Mouse (Mus musculus) frontal cortex, postnatal 36 days (tissue): ENCODE measurements around the gene Tex2.
"Not testable (repeated sequence)": the region's sequence is repeated elsewhere in the genome, so short reads cannot be mapped to it uniquely, and the experiment has no call there.

Source experiments
- DNase-seq, 2 experiments: peaks; one replicate each; pipeline ENCODE4 v3.0.0; 2022; ENCODE audit warnings: low spot score in 2 of 2

Gene Tex2

DNA sequence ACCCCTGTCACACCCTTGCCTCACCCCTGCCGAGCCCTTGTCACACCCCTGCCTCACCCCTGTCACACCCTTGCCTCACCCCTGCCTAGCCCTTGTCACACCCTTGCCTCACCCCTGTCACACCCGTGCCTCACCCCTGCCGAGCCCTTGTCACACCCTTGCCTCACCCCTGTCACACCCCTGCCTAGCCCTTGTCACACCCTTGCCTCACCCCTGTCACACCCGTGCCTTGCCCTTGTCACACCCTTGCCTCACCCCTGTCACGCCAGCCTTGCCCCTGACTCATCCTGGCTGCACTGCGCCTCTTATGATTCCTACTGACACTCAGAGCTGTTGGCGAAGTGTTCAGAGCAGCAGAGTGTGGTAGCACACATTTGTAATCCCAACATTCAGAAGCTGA is 105.6 kb downstream of the Tex2 start:
- no peak for DNase-seq

DNA sequence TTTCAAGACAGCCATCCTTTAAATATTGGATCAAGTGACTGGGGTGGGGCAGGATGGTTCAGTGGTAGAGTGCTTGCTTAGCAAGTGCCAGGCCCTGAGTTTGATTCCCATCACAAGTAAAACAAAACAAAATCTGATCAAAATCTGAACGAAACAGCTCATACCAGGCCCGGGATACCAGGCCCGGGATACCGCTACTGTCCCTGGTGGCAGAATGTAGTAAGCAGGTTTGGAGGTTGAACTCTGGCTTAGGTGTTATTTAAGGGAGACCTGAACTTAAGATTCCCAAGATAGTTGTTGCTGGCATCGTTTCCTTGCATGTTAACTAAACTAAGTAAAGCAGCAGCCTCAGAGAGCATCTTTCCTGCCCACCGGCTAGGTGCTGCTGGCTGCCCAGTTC is 107.0 kb downstream of the Tex2 start:
- DNase-seq = no peak

DNA sequence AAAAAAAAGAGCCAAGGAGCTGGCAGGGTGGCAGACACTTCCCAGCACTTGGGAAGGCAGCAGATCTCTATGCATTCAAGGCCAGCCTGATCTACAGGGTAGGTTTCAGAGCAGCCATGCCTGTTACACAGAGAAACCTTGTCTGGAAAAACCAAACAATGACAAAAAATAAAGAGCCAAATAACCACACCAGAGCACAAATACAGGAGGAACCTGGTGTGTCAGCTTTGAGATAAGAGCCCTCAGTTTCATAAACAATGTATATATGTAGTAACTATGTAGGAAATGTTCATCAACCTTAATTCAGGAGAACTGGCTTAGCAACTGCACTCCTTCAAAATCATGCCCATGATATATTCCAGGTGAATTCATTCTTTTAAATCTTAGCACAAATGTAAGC is 109.1 kb downstream of the Tex2 start:
- no peak for DNase-seq

DNA sequence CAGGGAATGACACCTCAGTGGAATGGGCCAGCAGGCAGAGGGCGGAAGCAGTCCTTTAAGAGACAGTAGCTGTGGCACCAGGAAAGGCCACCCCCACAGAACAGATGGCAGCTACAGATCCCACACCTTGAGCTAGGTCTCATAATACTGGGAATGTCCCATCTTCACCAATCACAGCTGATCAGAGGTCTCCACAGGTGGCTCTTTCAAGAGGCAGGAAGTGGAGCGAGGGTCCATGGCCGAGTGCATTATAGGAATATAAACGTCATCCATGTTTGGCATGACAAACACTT is 109.9 kb downstream of the Tex2 start:
- DNase-seq = peak; percentile 70 to 82

GRCm38 (mm10) chr11:106502631-106503424 is 110.4 kb downstream of the Tex2 start:
- DNase-seq = no peak

- DNase-seq = no peak
These were observed 111.1 kb downstream of the Tex2 start for GRCm38 (mm10) chr11:106502159-106502505.

DNA sequence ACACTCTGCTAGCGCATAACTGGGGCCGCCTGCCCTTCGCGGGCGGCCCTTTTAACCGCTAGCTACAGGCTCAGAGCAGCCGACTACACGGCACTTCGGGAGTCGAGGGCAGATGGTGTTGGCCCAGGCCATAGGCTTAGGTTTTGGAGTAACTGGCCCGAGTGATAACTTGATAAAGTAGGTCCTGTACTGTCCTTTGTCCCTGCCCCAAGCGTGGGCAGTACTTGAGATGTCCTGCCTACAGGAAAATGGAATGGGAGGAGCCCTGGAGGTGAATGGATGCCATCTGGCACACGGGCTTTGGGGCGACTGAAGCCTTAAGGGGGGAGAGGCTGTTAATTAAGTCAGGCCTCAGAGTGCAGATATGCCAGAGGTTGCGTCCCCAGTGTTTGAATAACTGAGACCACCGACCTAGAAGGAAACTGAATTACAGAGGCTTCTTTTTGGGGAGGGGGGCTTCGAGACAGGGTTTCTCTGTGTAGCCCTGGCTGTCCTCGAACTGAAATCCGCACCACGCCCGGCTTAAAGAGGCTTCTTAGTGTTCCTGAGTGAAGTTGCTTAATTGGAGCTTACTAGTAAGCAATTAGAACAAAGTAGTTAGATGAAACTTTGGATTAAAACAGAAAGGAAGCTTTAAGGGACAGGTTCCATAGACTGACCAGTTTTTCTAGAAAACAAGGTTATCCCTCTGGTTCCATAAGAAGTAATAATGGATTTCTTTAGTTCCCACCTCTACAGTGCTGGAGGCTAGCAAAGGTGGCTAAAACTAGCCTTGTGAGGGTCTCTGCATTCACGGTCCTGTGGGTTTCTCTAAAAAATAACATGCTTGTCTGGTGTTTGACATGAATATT is 111.7 kb downstream of the Tex2 start:
- DNase-seq = peak; percentile 35 to 49

DNA sequence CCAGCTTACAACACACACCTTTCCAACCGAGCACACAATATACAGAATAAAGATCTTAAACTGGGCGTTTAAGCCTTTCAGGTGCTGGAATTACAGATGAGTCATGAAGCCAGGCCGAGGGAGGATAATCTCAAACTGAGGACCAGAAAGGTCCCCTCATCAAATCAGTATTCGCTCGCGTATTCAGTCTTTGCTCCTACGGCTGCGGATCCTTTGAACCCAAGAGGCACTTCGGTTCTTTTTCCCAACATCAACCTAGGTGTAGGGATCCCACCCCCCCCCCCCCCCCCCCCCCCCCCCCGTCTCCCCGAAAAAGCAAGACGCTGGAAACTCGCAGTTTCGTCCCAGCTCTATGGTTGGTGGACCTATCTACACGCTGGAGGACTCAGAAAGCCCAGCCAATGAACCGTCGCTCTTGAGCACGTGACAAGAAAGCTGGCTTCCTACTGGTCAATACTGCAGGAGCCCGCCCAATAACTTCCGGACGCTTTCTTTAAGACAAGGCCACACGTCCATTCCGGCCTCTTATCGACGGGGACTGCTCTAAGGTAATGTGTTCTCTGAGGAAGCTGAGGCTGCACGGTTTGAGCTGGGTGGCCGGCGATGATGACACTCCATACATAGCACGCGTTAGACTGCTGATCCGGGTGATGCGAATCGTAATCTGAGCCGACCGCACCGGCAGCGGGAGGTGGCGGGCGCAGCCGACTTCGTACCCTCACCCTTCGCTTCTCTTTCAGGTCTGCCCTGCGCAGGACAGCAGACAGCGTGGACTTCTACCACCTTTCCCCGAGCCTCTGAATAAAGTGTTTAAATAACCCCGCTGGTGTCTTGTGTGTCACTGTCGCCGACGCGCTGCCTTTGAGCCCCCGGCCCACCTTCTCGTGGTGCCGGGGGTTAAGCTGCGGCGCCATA is 112.6 kb downstream of the Tex2 start:
- peak; percentile 91 to 98 for DNase-seq

- DNase-seq = no peak
These were observed 114.4 kb downstream of the Tex2 start for GRCm38 (mm10) chr11:106498739-106499379.

DNA sequence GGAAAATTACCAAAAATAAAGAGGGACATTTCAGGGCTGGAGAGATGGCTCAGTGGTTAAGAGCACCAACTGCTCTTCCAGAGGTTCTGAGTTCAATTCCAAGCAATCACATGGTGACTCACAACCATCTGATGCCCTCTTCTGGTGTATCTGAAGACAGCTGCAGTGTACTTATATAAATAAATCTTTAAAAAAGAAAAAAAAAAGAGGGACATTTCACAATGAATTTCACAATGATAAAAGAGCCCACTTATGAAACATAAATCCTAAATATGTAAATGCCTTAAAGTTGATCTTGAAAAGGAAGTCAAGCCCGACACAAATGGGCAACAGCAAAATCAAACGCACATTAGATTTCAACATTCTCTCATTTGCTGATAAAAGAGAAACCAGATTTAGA is 115.3 kb downstream of the Tex2 start:
- no peak for DNase-seq

DNA sequence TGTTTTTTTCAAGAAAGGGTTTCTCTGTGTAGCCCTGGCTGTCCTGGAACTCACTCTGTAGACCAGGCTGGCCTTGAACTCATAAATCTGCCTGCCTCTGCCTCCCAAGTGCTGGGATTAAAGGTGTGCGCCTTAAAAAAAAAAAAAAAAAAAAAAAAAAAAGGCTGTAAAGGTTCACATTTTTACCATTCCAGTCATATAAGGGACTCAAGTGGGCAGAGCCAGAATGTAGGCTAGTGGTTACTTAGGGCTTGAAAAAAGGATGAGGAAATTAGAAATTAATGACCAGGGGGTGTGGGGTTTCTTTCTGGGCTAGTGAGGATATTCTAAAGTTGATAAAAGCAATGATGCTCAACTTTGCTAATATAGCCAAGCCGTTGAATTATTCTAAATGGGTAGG is 116.2 kb downstream of the Tex2 start:
- DNase-seq = not testable (repeated sequence)

- no peak for DNase-seq
These were observed 120.1 kb downstream of the Tex2 start for GRCm38 (mm10) chr11:106492984-106493669.

DNA sequence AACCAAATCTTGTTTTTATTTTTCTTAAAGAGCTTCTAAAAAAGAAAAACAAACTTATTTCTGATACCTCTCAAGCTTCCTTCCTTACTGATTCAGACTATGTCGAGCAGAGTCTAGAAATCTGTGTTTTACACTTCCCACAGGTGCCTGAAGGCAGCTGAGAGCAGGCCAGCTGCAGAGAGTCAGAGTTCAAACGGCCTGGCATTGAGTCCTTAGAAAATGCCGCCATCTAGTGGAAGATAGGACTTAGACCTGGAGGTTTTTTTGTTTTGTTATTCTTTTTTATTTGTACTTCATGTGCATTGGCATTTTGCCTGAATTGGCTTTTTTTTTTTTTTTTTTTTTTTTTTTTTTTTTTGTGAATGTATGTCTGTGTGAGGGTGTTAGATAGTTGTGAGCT is 121.8 kb downstream of the Tex2 start:
- peak; percentile 17 to 56 for DNase-seq

DNA sequence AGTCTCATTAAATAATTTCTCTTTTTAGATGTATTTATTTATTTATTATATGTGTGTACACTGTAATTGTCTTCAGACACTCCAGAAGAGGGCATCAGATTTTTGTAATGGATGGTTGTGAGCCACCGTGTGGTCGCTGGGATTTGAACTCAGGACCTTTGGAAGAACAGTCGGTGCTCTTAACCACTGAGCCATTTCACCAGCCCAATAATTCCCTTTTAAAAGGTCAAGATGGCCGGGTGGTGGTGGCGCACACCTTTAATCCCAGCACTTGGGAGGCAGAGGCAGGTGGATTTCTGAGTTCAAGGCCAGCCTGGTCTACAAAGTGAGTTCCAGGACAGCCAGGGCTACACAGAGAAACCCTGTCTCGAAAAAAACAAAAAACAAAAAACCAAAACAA is 122.6 kb downstream of the Tex2 start:
- DNase-seq = not testable (repeated sequence)

DNA sequence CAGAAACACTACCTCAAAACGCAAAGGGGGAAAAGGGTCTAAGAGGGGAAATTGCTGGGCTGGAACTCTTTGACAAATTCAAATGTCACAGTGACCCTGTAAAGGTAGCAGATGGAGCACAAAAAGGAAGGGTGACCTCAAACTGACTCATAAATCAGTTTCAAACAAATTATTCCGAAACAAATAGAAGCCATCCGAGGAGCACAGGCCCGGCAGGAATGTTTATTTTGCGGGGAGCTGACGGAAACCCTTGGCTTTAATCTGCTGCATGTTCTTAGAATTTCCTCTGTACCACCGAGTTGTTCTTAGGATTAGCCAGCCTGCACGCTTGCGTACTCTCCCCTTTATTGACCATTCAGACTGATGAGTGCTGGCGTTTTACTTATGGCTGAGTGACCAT is 123.2 kb downstream of the Tex2 start:
- DNase-seq = no peak

DNA sequence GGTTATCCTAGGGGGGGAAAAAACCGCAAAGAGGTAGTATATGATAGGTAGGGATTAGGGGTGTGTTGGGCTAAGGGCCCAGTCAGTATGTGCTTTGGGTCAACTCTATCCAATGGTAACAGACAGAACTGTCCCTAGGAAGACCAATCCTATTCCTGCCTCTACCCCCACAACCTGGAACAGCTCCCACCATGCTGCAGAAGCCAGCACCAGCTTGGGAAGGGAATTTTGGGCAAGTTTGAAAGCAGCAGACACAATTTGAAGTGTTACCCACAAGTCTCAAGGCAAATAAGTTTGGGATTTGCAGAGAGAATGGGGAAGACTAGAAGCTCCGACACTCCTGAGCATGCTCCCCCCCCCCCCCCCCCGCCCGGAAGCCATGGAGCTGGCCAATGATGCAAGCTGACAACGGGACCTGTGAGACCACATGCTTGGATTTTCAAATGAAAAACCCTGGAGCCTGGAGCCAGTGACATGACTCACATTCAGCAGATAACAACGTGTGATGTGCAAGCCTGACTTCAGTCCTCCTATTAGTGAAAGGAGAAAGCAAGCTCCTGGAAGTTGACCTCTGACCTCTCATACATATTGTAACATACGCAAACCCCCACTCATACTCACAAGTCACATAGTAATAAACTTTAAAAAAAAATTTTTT is 124.1 kb downstream of the Tex2 start:
- no peak for DNase-seq

DNA sequence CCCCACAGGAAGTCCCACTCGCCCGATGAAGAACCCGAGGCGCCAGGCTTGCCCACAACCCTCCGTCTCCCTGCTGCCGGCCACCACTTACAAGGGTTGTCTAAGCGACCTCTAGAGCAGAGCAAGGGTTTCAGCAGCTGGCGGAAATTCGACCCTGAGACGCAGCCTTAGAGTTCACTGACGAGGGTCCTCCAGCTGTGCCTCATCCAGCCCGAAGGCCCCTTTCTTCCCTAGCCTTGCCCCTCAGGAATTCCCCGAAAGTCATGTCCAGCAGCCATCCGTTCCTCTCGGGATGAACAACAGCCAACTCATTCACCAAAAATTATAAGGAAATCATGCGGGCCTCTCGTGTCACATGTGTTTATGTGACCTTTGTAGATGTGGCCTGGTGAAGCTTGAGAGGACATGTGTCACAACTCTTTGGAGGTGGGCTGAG is 125.1 kb downstream of the Tex2 start:
- no peak for DNase-seq

GRCm38 (mm10) chr11:106487733-106488115 is 125.5 kb downstream of the Tex2 start, which contains the start of gene Ern1:
Gene Ern1 (minus strand): TSS chr11:106487852.
- DNase-seq = peak; percentile 92 to 93

- peak; percentile 16 to 17 for DNase-seq
These were observed 126.1 kb downstream of the Tex2 start for GRCm38 (mm10) chr11:106486866-106487732.
